Mouse (Mus musculus): Measurements from ENCODE around the gene Ccdc177. TPM values are rescaled to one million over a fixed set of nuclear protein-coding genes. Genes with fewer than 3 reads are reported as not detected.

Ccdc177 gene
- total RNA-seq, 2 experiments from 2014 or later = 17.1 to 19.5 TPM

- intact Hi-C loops (cut with DNase I) = no loop called here
- DNase-seq = no peak
Measured at GRCm38 (mm10) chr12:80785597-80785996, 25.1 kb upstream of the Ccdc177 start.

- intact Hi-C loops (cut with DNase I) = no loop called here
- DNase-seq = no peak
Measured at GRCm38 (mm10) chr12:80785005-80785404, 24.5 kb upstream of the Ccdc177 start.

- intact Hi-C loops (cut with DNase I) = no loop called here
- DNase-seq = peak; percentile 44
Measured at GRCm38 (mm10) chr12:80783889-80784288, 23.4 kb upstream of the Ccdc177 start.

GRCm38 (mm10) chr12:80782892-80783291, 22.4 kb upstream of the Ccdc177 start:
- intact Hi-C loops (cut with DNase I) = no loop called here
- no peak for DNase-seq

GRCm38 (mm10) chr12:80782190-80782589, 21.7 kb upstream of the Ccdc177 start:
- intact Hi-C loops (cut with DNase I) = no loop called here
- DNase-seq = no peak

- no peak for DNase-seq
- intact Hi-C loops (cut with DNase I) = no loop called here
Measured at GRCm38 (mm10) chr12:80779760-80780159, 19.3 kb upstream of the Ccdc177 start.

GRCm38 (mm10) chr12:80778188-80778936, 17.9 kb upstream of the Ccdc177 start:
- no peak for DNase-seq
- intact Hi-C loops (cut with DNase I) = no loop called here

GRCm38 (mm10) chr12:80776046-80776634, 15.7 kb upstream of the Ccdc177 start:
- intact Hi-C loops (cut with DNase I) = no loop called here
- DNase-seq = no peak

- intact Hi-C loops (cut with DNase I) = no loop called here
- no peak for DNase-seq
Measured at GRCm38 (mm10) chr12:80774786-80775185, 14.3 kb upstream of the Ccdc177 start.

GRCm38 (mm10) chr12:80769697-80770096, 9.2 kb upstream of the Ccdc177 start:
- intact Hi-C loops (cut with DNase I) = loop anchor here (2.0 kb wide), 1 partner anchor 125 kb away; no protein-coding TSS in a partner anchor
- peak; percentile 80 for DNase-seq

GRCm38 (mm10) chr12:80764116-80764515, 3.6 kb upstream of the Ccdc177 start:
- DNase-seq = no peak
- intact Hi-C loops (cut with DNase I) = no loop called here

GRCm38 (mm10) chr12:80762982-80763381, 2.5 kb upstream of the Ccdc177 start:
- DNase-seq = no peak
- intact Hi-C loops (cut with DNase I) = no loop called here

- intact Hi-C loops (cut with DNase I) = loop anchor here (2.0 kb wide), 1 partner anchor 29 kb away; no protein-coding TSS in a partner anchor
Measured at GRCm38 (mm10) chr12:80759713-80760395, 633 bp downstream of the Ccdc177 start.

GRCm38 (mm10) chr12:80759387-80759712, 1.1 kb downstream of the Ccdc177 start:
- intact Hi-C loops (cut with DNase I) = no loop called here
- DNase-seq = peak; percentile 35

More at GRCm38 (mm10) chr12:80759713-80760395, 633 bp downstream of the Ccdc177 start:
- peak; percentile 69 for DNase-seq

- DNase-seq = peak; percentile 14
- intact Hi-C loops (cut with DNase I) = no loop called here
Measured at GRCm38 (mm10) chr12:80758559-80759386, 1.7 kb downstream of the Ccdc177 start.

- peak; percentile 50 for DNase-seq
- intact Hi-C loops (cut with DNase I) = no loop called here
Measured at GRCm38 (mm10) chr12:80757751-80758558, 2.5 kb downstream of the Ccdc177 start.

- intact Hi-C loops (cut with DNase I) = no loop called here
- no peak for DNase-seq
Measured at GRCm38 (mm10) chr12:80751556-80751955, 8.9 kb downstream of the Ccdc177 start.

- intact Hi-C loops (cut with DNase I) = no loop called here
- peak; percentile 61 for DNase-seq
Measured at GRCm38 (mm10) chr12:80746031-80746813, 14.3 kb downstream of the Ccdc177 start.

- DNase-seq = no peak
- intact Hi-C loops (cut with DNase I) = no loop called here
Measured at GRCm38 (mm10) chr12:80744614-80745013, 15.9 kb downstream of the Ccdc177 start.
